Mouse (Mus musculus): ENCODE results near the gene D630003M21Rik.

D630003M21Rik gene

DNA sequence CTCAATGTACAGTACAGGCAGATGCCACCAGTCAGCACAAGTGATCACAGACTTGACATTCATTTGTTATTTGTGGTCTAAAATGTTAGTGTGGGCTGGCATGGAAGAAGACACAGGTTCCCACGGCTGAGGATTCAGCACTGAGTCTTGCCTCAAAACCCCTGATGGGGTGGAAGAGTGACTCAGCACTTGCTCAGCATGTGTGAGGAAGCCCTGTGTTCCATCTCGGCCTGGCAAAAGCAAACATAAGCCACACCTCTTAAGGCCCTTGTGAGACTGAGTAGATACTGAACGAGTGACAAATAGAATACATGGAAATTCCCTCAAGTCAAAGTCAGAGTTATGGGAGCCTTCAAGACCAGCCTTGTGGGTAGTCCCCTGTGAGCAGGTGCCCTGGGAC is 4.1 kb upstream of the D630003M21Rik start:
- no peak for DNase-seq

DNA sequence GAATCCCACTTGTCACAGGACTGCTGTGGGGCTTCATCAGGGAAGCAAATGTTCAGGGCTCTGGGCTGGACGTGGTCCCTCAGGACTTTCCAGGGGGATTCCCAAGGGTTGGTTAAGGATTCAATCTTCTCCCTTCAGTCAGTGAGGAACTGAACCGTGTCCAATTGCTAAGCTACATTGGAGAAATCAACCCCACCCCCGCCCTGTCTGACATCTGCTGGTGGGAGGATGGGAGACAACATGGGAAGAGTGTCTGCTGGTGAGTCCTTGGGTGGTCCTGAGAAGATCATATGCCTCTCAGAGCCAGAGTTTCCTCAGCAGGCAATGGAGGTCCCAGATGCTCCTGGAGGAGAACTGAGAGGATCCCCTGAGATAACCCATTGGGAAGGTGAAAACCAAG is 3.4 kb upstream of the D630003M21Rik start:
- DNase-seq: no peak

DNA sequence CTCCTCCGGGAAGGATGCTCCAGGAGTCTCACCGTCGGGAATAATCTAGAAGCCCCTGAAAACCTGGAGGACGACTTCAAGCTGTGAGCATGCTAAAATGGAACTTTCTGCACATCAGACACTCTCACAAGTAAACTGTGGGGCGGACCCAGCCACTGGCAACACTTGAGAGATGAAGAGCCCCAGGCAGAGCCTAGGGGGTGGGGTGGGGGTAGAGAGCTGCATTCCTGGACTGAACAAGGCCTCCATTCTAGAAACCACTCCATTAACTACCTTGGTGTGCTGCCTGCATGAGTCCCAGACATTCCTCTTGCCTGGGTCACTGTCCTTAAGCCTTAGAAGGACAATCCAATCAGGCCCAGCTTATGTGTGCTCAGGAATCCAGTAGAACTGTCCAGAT is 2.0 kb upstream of the D630003M21Rik start:
- no peak for DNase-seq

DNA sequence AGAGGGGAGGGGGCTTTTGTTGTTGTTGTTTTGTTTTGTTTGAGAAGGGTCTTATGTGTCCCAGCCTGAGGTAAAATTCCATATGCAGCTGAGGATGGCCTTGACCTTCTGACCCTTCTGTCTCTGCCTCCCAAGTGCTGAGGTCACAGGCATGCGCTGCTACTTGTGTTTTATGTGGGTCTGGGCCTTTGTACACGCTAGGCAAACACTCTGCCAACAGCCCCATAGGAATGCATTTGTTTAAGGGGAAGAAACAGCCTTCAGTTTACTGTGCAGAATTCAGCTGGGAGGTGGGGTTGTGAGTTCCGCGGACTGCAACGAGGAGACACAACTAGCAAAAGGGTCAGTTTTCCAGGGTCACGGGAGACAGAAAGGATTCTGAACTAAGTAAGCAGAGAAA is 1.6 kb upstream of the D630003M21Rik start:
- DNase-seq: no peak

DNA sequence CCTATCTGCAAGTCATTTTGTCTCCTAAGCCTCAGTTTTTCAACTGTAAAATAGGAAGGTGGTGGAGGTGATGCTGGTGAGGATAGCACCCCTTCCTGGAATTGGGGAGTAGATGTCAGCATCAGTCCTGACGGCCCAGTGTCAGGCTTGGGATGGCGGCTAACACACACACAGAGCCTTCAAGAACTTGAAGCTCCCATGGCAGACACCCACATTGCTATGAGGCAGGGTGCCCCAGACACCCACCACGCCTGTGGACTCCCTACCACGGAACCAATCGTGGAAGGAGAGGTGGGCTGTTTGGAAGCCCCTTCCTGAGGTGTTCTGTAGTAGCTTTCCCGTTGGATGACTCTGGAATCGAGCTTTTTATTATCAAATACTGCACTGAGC is 476 bp upstream of the D630003M21Rik start:
- DNase-seq: no peak

DNA sequence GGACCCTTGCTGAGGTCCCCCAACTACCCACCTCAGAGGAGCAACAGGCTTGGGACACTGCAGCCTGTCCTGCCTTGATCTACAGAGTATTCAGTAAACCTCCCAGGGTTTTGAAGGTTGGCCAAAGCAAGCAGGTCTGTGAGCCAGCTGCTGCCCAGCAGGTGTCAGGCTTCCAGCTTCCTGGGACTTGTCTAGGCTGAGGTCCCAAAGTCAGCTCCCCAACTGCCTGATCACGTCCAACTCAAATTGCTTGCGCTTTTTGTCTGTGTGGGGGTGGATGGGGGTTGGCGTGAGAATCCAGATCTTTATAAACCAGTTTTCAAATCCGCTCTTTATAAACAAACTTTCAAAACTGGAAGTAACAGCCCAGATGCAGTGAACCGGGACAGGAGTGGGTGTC is 3.7 kb downstream of the D630003M21Rik start:
- no peak for DNase-seq

DNA sequence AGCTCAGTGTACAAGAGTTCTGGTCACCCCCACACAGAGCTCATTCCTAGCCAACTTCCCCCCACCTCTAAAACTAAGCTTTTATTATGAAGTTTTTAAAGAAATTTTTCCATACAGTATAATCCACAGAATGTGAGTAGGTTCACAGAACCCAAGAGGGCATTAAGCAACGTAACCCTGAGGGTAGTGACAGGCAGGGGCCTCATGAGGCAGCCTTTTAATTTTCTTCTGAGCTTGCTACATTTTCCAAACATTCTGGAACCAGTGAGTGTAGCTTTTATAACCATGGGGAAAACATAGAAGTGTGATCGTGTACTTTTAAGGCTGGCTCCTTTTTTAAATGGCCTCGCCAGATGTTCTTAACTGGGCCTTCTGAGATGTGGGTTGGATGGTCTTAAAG is 5.5 kb downstream of the D630003M21Rik start:
- DNase-seq: no peak

DNA sequence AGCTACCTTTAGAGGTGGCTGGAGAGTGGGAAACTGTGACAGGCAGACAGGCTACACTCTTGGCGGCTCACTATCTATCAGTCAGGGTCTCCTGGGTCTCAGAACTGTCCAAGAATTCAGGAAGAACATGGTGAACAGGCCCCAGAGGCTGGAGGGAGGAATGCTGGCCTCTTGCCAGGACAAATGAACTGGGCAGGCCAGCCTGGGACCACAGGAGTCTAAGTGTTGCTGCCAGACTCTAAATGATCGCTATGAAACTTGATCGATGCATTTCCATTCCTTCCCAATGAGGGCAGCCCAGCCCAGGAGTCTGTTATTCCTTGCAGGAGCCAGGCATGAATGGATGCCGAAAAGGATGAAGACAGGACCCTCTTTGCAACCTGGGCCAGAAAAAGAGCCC is 6.4 kb downstream of the D630003M21Rik start:
- no peak for DNase-seq

DNA sequence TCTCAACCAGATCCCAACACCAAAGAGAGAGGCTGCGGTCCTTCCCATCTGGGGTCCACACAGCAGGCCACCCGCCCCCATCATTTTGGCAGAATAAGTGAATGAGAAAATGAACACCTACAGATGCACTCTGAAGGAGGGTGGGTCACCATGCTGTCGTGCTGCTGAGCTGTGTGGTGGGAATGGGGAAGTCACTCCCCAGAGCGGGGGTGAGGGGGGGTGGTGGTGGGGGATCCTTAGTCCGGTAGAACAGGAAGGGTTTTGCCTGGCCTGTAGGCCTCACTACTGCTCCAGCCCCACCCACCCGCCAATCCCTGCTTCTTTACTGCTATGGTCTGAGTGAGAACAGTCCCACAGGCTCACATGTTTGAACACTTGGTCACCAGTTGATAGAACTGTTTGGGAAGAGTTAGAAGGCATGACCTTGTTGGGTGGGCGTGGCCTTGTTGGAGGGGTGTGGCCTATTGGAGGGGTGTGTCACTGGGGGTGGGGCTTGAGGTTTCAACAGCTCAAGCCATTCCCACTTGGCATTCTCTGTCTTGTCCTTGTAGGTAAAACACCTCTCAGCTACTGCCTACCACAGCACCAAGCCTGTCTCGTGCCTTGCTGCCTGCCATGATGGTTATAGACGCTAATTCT is 7.5 kb downstream of the D630003M21Rik start:
- no peak for DNase-seq

DNA sequence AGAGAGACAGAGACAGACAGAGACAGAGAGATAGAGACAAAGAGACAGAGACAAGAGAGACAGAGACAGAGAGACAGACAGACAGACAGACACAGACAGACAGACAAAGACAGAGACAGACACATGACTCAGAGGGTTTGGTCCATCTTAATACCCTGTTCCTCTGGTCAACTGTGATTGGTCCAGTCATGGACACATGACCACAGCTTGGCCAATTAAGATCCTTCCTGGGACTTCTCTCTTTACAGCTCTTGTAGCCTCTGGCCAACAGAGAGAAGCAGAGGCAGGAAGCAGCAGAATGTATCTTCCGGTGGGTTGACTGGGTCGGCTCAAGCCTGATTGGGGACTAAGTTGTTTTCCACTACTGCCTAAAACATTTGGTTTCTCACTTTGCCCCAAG is 9.5 kb downstream of the D630003M21Rik start:
- no peak for DNase-seq

DNA sequence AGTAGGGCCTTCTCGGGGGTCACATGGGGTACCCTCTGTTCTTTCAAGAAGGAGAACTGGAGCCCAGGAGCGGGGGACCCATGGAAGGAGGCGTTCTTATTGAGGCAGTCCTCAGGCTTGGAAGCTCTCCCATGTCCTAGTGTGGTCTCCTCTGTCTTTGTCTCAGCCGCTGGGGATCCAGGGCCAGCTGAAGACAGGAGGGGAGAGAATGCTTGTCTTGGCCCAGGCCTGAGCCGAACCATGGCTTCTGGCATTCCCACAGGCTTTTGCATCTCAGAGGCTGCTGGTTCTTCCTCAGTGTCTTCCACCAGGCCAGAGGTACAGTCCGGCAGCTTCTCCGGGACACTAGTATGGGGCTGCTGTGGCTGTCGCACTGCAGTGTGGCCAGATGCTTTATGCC is 12.5 kb downstream of the D630003M21Rik start:
- no peak for DNase-seq

DNA sequence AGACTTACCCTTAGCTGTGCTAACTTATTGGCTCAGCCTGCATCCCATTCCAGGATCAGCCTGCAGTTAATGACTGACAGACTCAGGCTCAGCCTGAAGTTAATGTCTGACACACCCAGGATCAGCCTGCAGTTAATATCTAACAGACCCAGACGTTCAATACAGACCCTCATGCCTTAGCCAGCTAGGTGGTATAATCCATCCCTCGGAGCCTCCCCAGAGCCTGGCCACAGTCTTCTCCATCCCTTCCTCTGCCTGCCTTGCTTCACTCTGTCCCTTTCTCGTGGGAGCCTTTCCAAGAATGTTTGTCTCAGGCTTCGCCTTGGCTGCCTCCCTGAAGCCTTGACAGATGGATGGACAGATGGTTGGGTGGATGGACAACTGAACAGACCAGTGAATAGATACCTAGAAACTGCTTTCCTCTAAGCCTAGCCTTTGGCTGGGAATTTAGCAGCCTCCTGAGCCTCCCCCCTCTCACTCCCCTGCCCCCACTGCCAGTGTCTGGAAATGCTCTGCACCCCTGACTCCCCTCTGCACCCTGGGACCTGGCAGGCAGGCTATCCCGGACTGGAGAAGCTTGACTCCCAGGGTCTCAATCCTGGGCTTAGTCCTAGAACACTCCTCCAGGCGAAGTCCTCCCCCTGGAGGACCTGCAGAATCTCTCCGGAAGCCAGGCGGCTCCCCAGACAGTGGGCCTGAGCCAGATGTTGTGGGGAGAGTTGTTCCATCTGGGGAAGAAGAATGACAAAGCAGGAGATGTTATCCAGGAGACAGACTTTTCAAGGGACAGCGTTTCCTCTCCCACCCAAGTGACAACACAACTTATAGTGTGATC is 13.5 kb downstream of the D630003M21Rik start:
- peak; percentile 86 for DNase-seq

DNA sequence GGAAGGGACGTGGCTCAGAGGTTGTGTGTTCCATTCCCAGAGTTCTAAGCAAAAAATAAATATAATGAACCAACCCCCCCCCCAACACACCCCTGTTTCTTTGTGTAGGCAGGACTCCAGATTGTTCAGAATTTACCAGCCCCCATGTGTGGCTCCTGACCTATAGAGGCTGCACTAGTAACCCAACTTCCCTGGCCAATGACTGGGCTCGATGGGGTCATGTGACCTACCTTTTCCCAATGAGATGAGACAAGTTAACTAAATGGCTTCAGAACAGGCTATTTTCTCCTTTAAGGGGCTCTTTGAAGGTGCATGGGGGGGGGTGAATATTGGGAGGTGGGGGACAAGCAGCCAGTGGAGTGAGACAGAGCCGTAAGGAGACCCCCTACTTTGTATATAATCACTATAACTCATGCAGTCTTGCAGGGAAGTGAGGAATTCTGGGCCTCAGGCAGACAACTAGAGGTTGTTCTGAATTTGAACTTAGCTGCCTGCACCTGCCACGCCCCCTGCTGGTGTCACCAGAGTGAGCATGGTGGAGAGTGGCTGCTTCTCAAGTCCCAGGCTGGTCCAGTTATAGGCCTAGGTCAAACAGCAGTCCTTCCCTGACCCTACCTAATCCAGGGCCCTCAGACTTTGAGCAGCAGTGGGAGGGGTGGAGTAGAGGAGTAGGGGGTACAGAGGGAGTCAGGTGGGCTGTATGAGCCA is 17.1 kb downstream of the D630003M21Rik start:
- no peak for DNase-seq

DNA sequence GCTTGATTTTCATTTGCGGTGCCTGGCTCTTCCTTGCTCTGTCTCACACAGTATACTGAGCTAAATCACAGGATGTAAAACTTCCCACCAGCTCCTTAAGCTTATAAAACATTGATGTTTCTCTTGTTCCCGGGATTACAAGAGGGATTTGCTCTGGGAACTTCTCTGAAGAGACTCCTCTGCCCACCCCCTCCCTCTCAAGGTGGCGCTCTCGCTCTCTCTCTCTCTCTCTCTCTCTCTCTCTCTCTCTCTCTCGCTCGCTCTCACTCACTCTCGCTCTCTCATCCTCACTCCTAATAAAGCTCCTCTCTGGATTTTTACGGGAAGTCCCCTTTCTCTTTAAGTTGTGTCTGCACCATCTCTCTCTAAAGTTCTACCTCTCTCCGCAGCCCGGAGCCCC is 18.1 kb downstream of the D630003M21Rik start:
- no peak for DNase-seq

DNA sequence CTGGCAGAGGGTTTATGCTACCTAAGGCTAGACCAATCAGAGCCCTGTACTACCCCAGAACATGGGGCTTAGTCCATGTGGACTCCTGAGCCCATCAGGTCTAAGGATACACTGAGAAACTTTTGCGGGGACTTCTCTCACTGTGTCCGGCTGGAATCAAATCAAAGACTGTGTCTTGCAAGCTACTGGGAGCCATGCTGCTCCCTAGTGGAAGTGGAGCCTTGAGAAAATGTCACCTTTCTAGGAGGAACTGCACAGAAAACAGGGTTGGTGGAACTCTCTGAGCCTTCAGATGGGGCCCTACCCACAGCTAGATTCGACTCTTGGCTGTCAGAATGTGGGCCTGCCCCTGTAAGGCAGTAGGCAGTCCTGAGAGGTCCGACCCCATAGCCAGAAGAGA is 18.5 kb downstream of the D630003M21Rik start:
- peak; percentile 41 for DNase-seq

DNA sequence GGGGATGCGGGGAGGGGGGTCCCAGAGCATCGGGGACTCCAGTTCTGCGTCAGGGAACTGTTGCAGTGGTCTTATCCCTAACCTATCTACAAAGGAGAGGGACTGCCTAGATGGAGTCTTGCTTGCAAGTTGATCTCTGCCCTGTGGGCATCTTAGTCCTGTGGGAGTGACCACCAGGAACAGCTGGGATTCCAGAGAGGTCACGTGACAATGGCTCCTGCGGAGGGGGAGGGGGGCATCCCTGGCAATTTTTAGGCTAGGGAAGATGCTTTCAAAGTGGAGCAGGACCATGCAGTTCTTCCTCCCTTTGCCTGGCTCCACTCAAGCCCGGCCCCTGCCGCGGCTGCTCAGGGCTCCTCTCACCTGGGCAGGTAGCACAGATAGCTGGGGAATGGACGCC is 19.2 kb downstream of the D630003M21Rik start:
- DNase-seq: no peak

DNA sequence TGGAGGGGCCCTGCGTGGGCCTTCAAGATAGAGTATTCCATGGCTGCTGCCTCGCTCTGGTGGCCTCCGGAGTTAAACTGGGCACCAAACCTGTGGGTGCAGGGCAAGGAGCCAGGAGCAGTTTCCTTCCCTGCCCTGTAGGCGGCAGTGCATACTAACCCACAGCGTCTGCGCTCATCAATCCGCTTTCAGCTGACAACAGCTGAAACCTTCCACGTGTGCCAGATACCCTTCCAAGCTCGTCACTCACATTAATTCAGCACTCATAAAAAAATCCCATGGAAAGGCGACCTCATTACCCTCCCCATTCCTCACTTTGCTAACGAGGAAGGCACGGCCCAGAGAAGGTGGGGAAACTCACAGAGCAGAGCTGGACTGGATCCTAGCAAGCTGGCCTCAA is 21.2 kb downstream of the D630003M21Rik start:
- DNase-seq: peak; percentile 87

DNA sequence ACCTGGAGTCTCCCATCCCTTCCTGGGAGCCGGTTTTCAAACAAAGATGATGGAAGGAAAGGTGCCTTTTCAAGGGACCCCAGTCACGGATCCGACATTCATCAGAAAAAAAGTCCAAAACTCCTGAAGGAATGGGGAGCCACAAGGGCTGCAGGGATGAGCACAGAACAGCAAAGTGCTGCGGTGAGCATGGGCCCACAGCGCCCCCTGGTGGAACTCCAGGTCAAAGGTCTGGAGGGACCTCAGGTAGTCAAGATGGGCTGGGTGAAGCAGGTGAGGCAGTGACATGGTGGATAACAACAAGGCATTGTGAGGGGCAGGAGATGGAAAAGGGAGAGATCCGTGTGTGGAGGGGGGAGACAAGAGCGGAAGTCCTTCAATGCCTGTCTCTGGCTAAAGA is 24.9 kb downstream of the D630003M21Rik start:
- DNase-seq: peak; percentile 84

DNA sequence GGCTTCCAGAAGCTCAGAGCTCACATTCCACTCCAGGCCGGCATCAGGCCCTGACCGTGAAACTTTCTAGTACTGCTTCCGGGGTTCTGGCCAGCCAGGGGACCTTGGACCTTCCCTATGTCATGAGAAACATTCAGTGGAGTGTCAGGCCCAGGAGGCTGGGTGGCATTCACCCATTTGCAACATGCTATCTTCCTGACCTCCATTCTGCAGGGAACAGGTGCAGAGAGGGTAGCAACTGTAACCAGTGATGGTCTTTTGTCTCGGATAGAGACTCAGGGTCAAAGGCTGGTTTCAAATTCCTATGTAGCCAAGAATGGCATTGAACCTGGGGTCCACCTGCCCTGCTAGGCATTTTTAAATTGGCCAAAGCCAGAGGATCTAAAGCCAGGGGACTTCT is 25.3 kb downstream of the D630003M21Rik start:
- DNase-seq: no peak

DNA sequence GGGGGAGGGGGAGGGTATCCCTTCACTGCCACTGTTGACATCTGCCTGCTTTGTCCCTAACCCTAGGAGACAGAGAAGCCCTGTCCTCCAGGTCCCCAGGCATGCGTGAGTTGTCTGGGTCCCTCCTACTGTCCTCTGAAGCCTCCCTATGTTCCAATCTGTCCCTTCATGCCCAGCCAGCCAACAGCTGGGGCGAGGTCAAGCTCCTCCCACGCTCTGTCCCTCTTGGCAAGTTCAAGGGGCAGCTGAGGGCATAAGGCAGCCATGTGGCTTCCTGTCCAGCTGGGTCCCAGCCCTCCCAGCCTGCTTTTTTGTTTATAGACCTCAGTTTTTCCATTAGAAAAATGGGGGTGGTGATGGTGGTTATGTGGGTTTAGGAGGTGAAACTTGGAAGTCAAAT is 29.7 kb downstream of the D630003M21Rik start:
- DNase-seq: no peak

DNA sequence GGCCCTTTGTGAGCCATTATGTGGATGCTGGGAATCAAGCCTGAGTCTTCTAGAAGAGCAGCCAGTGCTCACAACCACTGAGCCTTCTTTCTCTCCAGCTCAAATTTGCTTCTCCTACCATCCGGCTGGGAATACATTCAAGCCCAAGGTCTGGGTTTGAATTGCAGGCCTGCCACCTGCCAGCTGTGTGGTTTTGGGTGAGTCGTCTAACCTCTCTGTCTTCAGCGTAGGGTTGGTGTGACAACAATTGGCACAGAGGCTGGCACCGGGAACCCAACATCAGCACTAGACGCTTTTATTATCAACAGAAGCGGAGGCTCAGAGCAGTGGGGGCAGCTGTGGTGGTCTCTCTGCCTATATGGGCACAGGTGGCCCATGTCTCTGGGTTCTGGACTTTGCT is 30.2 kb downstream of the D630003M21Rik start:
- DNase-seq: no peak

DNA sequence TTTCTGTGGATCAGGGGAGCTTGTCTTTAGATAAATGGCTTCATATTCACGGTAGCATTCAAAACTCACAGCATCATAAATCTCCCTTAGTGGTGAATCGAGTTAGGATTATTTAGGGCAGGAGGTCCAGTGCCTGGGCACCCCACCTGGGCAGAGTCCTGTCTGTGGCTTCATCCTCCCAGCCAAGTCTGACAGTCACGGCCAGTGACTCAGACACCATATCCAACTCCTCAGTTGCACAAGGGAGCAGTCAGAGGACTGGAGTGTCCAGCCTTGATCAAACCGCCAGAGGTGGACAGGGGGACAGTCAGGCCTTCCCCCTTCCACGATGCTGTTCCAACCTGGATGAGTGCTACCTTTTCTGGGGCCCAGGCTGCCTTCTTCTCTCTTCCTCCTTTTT is 31.1 kb downstream of the D630003M21Rik start:
- no peak for DNase-seq

DNA sequence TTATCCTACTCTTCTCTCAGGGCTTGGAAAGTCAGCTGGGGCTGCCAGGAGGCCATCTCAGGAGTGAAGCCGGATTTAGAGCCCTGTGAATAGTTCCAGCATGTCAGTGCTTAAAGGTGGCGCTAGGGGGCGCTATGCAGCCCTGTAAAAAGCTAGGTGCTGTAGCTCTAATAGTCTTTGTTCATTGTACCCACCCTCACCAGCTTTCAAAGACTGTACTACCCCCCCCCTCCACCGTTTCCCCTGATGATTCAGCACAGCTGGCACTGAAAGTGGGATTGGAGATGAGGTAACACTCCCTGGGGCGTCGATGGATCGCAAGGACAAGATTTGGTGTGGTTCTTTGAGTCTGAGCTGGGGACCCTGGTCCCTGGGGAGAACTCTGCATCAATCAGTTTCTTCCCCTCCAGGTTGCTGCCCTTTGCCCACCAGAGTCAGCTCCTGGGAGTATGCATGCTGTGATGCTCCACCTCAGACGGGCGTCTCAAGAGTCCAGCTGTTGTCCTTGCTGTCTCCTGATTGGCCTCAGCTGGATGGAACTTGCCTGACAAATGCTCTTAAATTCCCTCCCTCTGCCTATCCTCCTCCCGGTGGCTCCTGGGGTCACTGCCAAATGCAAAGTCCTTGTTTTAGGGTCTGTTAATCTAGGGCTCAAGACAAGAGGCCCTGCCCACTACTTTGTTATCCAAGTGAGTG is 33.9 kb downstream of the D630003M21Rik start:
- DNase-seq: no peak
